Mouse (Mus musculus) gastrocnemius, postnatal 14 days (tissue): ENCODE data around the gene Gm7942. TPM values are rescaled to one million over a fixed set of nuclear protein-coding genes. Genes with fewer than 3 reads are reported as not detected.
"Not testable (repeated sequence)": the region's sequence is repeated elsewhere in the genome, so short reads cannot be mapped to it uniquely, and the experiment has no call there.

Experiments used
- DNase-seq: peaks from one replicate; pipeline ENCODE4 v3.0.0; 2021; ENCODE audit warnings: mixed read lengths
- intact Hi-C: fragments of 180-260 bp; cut with DNase I; formaldehyde crosslinking; loops from one replicate; pipeline ENCODE4 v1.15.1; 2025; ENCODE audit warnings: low total_unique reads
- long read RNA-seq, 2 experiments: library from polyadenylated mRNA; stranded (forward); transcript quantifications; one replicate each; pipeline ENCODE4 v2.0.0; 2021
- total RNA-seq, 2 experiments: library from RNA; stranded (reverse); gene quantifications; 2 replicates each; pipeline ENCODE4 v1.2.3; 2021

Gene Gm7942
- not detected for total RNA-seq
- long read RNA-seq, experiment 1: 0 reads
- long read RNA-seq, experiment 2: 0 reads

DNA sequence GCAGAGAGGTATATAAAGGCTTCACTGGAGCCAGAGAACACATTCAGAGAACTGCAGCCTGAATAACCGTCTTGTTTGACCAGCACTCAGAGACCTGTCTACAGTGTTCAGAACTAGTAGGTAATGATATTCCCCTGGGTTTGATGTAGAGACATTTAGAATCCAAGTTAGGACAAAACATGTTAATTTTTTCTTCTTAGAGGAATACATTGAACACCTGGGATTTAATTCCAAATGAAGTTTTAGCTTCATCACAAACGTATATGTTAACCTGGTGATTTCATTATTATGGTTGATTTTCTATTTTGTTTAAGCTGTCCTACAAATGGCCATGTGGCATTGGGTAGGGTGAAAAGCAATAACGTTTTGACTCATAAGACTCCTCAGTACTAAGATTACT, at the start of gene Gm7942:
Gene Gm7942, plus strand, starts transcription at position 301 of the 400 bp plus-strand sequence.
- intact Hi-C loops, DNase-seq: not testable (repeated sequence)

Other genes starting within 250 kb of the Gm7942 start
- not detected for gene Gm3183, start 241.5 kb upstream of the Gm7942 start, total RNA-seq
- gene Gm6367, start 118.3 kb upstream of the Gm7942 start, total RNA-seq: not detected
- gene Gm16513, start 75.7 kb downstream of the Gm7942 start, total RNA-seq: not detected
- gene Gm10424, start 165.8 kb downstream of the Gm7942 start, total RNA-seq: not detected
- not detected for gene Gm3259, start 199.0 kb downstream of the Gm7942 start, total RNA-seq